Mouse (Mus musculus) ovary, adult 2 months (tissue): ENCODE data around the gene Olfr2. TPM values are rescaled to one million over a fixed set of nuclear protein-coding genes. Genes with fewer than 3 reads are reported as not detected.

ENCODE experiments used
- polyA plus RNA-seq: library from polyadenylated mRNA; depleted of rRNA; stranded (reverse); fragments of >200 nt; gene quantifications from 2 replicates; pipeline ENCODE4 v1.2.3, GENCODE M21; 2012; rRNA removed

Olfr2 gene
- polyA plus RNA-seq: not detected in 2 replicates

DNA sequence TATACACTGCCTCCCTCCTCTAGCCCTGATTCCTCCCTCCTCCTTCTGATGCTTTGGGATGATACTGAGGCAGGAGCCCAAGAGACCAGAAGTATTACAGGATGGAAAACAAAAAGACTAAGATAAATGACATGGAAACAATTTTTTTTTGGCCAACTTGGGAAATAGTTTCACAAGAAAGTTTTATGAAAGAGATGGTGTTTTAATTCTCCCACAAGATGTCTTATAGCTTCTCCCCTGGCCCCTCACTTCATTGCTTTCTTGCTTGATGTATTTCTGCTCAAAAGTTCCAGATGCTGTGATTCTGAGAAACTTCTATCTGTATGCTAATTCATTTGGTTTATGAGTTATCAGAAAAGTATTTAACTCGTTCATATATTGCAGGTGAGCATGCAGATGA, at the start of gene Olfr2:
TSS of gene Olfr2 (minus strand) at position 101 of the 400 bp plus-strand sequence.

GRCm38 (mm10) chr7:107030874-107031273, 25.0 kb upstream of the Olfr2 start, which contains the start of gene Olfr713:
Gene Olfr713 (plus strand): TSS chr7:107031174.

GRCm38 (mm10) chr7:106975353-106975752, 30.5 kb downstream of the Olfr2 start, which contains the start of gene Olfr711:
Gene Olfr711 (minus strand): TSS chr7:106975453.

GRCm38 (mm10) chr7:106963837-106964236, 42.0 kb downstream of the Olfr2 start, which contains the start of gene Olfr6:
Gene Olfr6 (minus strand): TSS chr7:106963937.

DNA sequence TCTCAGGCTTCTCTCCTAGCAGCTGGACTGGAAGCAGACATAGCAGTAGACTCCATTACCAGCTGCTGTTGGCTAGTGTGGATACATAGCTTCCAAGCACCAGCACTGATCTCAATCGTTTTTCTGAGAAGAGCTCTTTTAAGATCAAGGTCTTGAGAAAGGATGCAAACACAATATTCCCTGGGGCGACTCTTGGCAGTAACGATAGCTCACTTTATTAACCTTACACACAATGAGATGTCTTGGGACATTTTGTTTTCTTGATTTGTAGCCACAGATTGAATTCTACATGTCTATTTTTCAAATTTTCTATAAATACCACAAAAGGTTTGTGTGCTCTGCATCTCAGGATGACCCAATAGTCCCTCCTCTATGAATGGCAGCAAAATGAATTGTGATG, 57.7 kb downstream of the Olfr2 start, which contains the start of gene Olfr710:
TSS of gene Olfr710 (minus strand) at position 101 of the 400 bp plus-strand sequence.

Other genes starting within 250 kb of the Olfr2 start
- not detected in 2 replicates for gene Olfr699, start 212.9 kb downstream of the Olfr2 start, polyA plus RNA-seq
- not detected in 2 replicates for gene Olfr700, start 197.2 kb downstream of the Olfr2 start, polyA plus RNA-seq
- gene Olfr701, start 191.9 kb downstream of the Olfr2 start, polyA plus RNA-seq: 0.15 TPM in 1 of 2 replicates, not detected in the other
- not detected in 2 replicates for gene Olfr702, start 172.2 kb downstream of the Olfr2 start, polyA plus RNA-seq
- not detected in 2 replicates for gene Olfr703, start 162.7 kb downstream of the Olfr2 start, polyA plus RNA-seq
- not detected in 2 replicates for gene Olfr704, start 142.9 kb downstream of the Olfr2 start, polyA plus RNA-seq
- not detected in 2 replicates for gene Olfr705, start 129.2 kb downstream of the Olfr2 start, polyA plus RNA-seq
- gene Olfr706, start 117.9 kb downstream of the Olfr2 start, polyA plus RNA-seq: not detected in 2 replicates
- gene Olfr707, start 104.8 kb downstream of the Olfr2 start, polyA plus RNA-seq: not detected in 2 replicates
- gene Olfr1532-ps1, start 98.1 kb downstream of the Olfr2 start, polyA plus RNA-seq: not detected in 2 replicates
- not detected in 2 replicates for gene Olfr709-ps1, start 73.9 kb downstream of the Olfr2 start, polyA plus RNA-seq
- not detected in 2 replicates for gene Olfr710, start 57.8 kb downstream of the Olfr2 start, polyA plus RNA-seq
- gene Olfr6, start 42.1 kb downstream of the Olfr2 start, polyA plus RNA-seq: not detected in 2 replicates
- gene Olfr711, start 30.6 kb downstream of the Olfr2 start, polyA plus RNA-seq: not detected in 2 replicates
- gene Olfr713, start 25.1 kb upstream of the Olfr2 start, polyA plus RNA-seq: not detected in 2 replicates
- gene Olfr714, start 64.9 kb upstream of the Olfr2 start, polyA plus RNA-seq: not detected in 2 replicates
- gene Olfr17, start 87.1 kb upstream of the Olfr2 start, polyA plus RNA-seq: not detected in 2 replicates
- gene Olfr715b, start 104.3 kb upstream of the Olfr2 start, polyA plus RNA-seq: not detected in 2 replicates
- not detected in 2 replicates for gene Olfr715, start 125.0 kb upstream of the Olfr2 start, polyA plus RNA-seq
- gene Olfr716, start 132.3 kb upstream of the Olfr2 start, polyA plus RNA-seq: not detected in 2 replicates
- 10.1 and 13.2 TPM in 2 replicates for gene Nlrp14, start 160.9 kb upstream of the Olfr2 start, polyA plus RNA-seq
- 0.47 and 1.9 TPM in 2 replicates for gene Rbmxl2, start 203.4 kb upstream of the Olfr2 start, polyA plus RNA-seq